Mouse (Mus musculus) natural killer cell, adult 2 months (primary cell): Measurements from ENCODE around the gene Smim24.

Experiments used
- DNase-seq, 2 experiments: peaks; one replicate each; pipeline ENCODE4 v3.0.0; 2022; ENCODE audit warnings: low spot score in 2 of 2

Gene Smim24

DNA sequence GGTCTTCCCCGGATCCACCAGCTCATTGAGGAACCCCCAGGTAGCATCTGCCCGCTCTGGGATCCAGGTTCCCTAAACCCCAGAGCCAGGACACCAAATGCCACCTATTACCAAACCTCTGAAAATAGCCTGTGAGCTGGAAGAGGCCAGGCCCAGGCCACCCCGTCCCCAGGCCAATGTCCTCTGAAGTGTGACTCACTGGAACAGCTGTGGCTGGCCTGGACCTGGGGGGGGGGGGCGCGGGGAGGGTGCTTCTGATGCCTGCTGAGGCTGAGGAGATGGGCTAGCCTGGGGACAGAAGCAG lies 28.9 kb downstream of the Smim24 start:
- no peak for DNase-seq

DNA sequence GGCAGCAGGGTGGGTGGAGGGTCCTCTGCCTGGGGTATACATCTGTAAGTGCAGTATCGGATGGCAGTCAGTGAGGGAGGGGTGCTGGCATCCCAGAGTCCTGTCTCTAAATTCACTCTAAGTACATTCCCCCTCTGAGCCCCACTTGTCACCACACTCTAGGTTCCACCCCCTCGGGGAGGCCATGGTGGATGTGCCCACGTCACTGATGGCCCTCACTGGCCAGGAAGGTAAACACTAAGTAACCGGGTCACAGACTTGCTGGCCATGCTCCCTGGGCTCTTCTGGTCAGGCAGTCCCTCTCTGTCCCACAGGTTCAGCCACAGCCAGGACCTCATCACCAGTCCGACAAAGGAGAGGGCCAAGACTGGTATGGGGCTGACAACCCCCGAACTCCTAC lies 29.3 kb downstream of the Smim24 start:
- DNase-seq = no peak

DNA sequence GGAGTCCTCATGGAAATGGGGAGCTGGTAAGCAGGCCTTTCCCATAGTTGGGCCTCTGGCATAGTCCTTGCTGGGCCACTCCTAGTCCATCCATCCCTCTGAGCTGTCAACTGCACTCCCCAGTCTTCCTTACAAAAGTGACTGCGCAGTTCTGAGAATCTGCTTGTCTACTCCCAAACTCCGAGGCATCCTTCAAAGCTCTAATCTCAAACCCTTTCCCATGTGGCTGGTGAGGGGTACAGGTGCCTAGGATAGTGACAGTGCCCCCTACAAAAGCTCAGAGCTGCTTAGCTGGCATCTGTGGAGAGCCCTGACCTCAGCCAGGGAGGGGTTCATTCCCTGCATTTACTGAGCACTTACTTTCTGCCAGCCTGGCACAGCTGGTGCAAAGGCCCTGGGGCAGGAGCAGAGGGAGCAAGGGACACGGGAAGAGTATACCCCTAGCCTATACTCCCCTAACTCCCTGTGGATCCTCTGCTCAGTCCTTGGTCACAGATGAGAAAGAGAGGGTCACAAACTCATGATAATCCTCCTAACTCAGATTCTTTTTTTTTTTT lies 29.9 kb downstream of the Smim24 start:
- no peak for DNase-seq

DNA sequence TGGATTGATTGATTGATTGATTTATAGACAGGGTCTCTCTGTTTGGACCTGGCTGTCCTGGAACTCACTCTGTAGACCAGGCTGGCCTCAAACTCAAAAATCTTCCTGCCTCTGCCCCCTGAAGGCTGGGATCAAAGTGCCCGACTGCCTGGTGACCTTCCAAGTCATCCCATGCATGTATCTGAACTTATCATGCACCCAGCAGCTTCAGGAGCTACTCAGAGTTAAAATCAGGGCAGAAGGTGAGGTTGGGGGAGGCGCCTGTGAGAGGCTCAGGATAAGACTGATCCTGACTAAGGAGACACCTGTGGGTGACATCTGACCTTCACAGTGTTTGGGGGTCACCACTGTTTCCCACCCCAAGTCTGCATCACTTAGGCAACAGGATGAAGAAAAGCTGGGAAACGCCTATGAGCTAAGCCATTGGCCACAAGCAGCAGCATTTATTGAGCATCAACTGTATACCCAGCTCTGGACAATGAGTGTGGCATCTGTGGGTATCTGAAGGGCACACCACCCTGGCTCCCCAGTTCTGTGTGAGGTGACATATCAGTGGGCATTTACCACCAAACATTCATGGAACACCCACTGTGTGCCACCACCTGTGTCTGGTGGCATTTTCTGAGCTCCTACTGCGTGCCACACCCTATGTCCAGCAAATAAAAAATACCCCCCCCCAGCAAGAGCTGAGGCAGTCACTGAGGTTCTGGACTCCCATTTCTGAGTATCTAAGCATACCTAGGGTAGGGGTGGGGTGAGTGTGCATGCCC lies 30.8 kb downstream of the Smim24 start:
- no peak for DNase-seq

DNA sequence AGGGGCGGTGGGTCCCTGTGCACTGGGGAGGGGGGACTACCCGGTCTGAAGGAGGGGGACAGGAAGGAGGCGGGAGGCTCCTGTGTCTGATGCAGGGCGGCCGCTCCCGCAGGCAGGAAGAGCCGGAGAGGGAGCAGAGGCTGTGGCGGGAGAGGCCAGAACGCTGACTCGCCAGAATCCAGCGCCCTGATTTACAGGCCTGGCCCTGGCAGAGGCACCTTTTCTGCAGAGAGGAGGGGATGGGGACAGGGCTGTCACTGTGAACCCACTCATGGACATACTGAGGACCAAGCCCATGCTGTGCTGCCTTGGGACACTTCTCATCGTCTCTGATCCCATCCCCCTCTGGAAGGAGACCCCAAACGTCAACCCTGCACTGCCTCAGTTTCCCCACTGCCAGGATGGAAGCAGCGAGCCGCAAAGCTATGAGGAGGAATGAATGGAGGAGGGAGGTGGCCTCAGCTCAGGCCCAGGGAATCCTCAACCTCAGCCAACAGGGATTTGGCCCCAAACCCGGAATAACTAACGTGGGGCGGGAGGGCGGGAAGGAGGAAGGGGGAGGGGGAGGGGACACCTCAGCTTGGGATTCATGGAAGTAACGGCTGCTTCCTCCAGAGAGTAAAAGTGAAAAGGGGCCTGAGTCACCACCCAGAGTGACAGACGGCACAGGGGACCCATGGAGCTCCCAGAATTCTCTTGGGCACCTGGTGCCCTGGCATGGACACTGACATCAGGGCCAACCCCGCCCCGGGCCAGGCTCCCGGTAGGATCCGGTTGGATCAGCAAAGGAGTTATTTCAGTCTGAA lies 31.6 kb downstream of the Smim24 start:
- no peak for DNase-seq

DNA sequence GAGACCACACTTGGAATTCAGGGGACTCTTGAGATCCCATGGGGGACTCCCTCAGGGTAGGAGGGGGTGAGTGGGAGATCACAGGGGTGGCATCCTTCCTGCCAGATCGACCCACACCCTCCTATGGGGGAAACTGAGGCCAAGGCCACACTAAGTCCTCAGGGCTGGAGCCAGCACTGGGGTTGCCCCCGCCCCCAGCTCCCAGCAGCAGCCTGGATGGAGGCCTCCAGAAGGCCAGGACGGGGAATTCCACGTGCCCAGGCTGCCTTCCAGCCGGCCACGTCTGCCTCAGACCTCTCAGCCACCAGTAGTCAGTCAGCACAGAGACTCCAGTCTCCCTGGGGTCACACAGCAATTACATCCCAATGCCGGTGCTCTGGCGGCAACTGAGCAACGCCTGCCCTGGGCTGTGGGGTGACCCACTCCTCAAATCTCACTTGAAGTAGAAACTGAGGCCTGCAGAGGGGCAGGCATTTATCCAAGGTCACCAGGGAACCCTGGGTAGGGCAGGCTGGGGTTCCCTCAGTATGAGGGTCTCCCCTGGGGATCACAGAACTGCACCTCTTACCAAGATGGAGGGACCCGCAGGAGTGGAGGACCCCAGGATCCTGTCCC lies 32.5 kb downstream of the Smim24 start:
- no peak for DNase-seq

DNA sequence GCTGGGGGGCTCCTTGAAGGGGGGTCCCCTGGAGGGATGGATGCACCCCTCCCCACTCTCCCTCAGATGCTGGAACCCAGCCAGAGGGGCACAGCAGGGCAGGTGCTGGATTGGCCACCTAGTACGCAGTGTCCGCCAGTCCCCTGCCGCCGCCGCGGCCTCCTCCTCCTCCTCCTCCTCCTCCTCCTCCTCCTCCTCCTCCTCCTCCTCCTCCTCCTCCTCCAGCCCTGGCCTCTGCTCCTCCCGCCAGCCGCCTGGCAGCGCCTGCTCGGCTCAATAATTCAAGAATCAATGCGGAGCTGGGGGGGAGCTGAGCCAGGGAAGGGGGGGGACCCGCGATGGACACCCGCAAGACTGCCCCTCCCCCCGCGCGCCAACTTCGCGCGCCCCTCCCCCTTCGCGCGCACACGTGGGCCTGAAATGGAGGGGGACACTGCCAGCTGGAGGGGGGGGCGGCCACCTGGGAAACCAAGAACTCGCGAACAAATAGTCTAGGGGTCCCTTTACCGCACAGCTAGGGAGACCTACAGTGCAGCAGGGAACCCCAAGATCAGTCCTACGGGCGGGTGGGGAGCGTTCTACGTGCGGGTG lies 33.3 kb downstream of the Smim24 start:
- DNase-seq = no peak

DNA sequence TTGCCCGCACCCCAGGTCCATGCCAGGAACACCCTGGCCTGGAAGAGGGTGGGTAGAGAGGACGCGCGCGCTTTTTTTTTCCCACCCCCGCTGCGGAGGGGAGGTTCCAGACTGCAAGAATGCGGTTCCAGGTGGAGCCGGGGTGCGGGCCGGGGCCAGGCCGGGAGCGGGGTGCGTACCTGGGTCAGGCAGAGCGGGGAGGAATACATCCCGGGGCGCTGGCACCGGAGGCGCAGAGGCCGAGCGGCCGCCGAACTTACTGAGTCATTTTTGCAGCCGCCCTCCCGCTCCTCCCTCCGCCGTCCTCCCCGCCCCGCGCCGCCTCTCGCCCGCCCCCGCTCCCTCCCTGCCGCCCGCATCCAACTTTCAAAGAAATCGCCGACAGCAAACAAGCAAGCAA lies 34.0 kb downstream of the Smim24 start:
- no peak for DNase-seq

DNA sequence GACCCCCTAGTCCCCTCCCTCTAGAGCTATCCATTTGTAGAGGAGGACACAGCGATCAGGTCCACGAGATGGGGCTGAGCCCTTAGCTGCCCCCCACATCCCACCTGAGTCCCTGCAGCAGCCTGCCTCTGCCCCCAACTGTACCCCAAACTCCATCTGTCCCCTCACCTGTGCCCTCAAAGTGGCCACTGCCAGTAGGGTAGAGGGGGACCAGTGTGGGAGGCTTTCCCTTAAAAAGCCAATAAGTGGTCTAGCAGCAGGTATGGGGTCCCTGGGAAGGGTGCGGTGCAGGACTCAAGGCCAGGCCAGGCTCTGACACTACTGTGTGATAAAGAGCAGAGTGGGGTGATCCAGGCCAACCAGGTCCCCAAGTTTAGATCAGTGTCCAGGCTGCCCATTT lies 34.5 kb downstream of the Smim24 start:
- DNase-seq = no peak

DNA sequence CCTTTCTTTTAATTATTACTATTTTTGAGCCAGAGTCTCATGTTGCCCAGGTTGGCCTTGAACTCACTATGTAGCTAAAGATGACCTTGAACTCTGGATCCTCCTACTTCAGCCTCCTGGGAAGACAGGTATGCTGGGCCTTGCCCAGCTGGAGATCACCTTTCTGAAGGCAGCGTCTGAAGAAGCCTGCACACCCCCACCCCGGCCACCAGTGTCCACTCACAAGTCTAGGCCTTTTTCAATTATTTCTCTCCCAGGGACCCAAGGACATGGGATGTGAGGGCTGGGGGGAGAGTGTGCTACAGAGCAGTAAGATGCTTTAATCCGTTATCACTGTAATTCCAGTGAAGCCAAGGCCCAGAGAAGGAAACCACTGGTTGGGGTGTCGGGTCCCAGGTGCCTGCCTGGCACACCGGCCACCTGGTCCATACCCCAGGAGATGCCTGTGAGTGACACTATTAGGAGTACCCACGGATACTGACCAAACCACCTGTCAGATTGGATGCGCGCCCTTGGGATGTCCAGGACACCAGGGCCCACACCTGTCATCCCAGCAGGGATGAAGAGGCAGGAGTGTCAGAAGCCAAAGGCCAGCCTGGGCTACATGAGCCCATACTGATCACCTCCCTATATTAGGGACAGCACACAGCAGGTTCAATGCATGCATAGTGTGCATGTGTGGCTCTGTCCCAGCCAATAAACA lies 35.1 kb downstream of the Smim24 start:
- no peak for DNase-seq

DNA sequence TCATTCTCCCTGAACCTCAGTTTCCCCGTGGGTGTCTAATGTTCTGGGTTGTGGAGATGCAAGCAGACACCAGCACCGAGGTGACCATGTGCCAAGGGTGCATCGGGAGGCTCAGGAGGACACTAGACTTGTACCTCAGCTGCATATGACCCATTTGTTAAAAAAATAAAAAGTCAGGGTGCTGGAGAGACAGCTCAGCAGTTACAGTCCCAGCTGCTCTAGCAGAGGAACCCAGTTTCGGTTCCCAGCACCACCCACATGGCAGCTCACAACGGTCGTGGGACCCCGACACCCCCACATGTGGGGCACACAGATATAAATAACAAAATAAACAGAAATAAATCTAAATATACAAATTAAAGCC lies 35.6 kb downstream of the Smim24 start:
- no peak for DNase-seq

DNA sequence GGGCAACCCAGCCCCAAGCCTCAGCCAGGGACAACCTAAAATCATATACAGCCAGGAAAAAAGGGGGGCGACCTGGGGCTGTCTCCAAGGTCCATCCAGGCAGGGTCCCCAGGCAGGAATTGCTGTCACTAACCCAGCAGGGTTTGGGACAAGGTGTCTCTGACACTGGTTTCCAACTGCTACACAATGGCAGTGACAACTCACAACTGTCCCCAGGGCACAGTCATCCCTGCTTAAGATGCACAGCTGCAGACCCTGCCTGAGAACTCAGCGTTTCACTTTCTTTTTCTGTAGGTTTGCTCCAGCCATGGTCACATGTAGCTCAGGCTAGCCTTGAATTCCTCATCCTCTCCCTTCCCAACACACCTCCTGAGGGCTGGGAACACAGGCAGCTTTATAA lies 36.2 kb downstream of the Smim24 start:
- DNase-seq = no peak

DNA sequence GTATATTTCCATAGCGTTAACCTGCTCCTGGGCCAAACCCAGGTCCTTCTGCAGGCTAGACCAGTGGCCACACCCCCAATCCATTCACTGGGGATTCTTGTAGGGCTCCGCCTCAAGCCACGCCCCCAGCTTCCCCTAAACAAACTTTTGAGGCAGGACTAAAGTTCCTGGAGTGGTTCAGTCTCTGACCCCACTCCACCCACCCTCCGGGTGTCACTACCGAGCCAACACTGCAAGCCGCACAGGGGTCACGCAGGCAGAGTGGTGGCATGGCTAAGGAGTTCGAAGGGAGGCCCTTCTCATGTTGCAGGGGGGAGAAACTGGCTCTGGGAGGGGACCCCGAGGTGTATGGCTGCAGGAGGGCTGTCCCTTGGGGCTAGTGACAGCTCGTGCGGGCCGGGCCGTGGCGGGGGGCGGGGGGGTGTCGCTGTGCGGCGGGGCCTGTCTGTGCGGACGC lies 36.8 kb downstream of the Smim24 start:
- DNase-seq = peak; percentile 56 to 73

DNA sequence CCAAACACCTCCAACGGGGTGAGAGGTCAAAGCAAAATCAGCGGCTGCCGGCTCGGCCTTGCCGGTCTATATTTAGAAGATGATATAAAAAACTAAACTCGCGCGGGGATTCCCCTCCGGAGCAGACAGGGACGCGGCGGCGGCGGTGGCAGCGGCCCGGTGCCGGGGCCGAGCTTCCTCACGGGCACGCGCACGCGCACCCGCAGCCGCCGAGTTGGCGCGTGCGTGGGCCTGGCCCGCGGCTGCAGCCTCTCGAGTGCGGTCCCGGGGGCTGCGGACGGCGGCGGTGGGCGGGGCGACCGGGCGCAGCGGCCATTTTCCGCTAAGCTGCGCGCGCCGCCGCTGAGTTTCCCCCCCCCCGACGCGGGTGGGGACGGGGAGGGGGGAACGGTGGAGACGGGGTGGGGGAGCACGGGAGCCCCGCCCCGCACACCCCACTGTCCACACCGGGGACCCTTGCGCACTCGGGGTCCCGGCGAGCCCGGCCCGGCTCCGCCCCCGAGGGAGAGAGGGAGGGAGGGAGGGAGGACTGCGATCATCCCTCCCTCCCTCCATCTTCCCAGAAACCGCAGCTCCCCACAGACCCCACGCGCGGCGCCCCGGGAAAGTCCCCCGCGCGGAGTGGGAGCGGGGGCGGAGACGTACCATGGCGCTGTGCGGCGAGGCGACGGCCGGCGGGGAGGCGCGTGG lies 37.4 kb downstream of the Smim24 start:
- peak; percentile 80 to 81 for DNase-seq

DNA sequence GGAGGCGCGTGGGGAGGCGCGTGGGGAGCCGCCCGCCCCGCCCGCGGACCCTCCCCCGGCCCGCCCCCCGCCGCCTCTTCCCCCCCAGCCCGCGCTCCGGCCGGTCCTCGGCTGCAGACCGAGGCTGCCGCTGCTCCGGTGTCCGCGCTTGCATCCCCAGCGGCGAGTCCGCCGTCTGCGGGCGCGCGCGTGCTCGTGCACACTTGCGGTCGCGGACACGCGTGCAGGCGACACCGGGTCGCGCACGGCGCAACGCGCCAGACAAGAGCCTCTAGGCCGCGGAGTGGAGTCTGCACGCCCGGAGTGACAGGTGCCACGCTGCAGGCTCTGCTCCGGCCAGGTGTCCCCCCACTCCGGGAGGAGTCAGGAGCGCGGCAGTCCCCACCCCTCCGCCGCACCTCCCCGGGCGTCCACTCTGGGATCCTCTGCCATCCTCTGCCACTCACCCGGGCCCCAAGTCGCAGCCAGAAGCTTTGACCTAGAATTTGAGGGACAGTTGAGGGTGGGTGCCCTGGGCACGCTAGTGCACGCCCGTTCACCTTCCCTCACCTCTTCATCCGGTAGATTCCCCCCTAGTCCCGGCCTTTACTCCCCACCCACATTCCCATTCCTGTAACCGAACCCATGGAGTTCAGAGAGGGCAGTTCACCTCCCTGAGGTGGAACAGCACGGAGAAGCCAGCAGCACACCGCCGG lies 38.1 kb downstream of the Smim24 start:
- DNase-seq = peak; percentile 50 to 55

DNA sequence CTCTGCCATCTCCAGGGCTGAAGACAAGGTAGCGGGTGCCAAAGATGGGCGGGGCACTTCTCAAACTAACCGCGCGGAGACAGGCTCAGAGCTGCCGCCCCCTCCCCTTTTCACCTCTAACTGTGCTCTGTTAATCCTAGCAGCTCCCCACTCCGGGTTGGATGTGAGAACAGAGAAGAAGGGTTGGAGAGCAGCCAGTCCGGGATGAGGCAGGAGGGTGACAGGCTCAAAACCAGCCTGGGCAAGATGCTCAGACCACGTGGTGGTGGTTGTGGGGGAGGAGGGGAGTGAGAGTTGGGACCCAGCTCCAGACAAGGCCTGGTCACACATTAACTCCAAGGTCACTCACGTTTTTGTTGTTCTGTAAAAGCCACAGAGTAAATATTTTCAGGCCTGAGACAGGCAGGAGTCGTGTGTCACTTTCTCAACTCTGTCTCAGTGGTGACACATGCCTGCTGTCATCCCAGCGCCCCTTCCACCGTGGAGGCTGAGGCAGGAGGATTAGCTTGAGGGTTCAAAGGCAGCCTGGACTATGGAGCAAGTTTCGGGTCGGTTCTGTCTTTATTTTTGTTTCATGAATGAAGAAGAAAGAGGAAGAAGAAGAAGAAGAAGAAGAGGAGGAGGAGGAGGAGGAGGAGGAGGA lies 38.8 kb downstream of the Smim24 start:
- DNase-seq = peak in 1 of 2 experiments; percentile 28

DNA sequence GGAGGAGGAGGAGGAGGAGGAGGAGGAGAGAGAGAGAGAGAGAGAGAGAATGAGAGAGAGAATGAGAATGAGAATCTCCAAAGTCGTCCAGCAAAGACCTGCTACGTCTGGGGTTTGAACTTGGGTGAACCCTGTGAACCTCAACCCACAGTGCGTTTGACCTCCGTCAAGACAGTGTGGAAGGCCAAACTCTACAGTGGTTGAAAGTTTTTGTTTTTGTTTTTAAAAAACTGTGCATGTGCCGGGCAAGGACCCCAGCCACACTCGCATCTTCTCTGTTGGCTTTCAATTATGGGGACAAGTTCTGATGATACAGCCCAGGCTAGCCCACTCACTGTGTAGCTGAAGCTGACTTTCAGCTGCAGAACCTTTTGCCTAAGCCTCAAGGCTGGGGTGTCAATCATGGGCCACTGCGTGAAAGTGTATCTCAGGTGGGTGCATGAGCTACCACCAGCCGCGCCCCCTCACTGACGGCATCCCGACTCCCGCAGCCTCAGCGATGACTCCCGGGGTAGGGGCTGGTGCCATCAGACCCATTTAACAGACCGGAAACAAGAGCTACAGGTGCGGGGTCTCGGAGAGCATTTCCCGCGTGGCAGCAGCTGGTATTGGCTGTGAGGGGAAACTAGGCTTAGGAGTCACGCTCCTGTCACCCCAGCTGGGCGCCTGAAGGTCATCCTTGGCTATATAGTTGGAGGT lies 39.5 kb downstream of the Smim24 start:
- DNase-seq = no peak

DNA sequence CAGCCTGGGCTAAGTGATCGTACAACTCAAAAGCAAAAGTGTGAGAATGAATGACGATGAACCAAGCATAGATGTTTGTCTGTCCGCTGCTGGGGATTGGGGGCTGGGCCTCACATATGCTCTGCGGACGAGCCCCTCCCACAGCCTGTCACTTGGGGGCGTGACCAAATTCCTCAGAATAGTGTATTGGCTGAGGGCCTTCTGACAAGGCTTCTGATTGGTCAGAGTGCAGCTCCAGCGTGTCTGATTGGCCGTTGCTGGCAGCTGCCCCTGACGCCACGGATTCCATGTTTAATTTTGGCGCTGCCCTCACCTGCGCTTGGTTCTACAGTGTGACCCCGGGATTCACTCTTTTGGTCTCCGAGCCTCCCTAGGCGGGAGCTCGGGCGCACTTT lies 40.0 kb downstream of the Smim24 start:
- peak; percentile 94 to 95 for DNase-seq

DNA sequence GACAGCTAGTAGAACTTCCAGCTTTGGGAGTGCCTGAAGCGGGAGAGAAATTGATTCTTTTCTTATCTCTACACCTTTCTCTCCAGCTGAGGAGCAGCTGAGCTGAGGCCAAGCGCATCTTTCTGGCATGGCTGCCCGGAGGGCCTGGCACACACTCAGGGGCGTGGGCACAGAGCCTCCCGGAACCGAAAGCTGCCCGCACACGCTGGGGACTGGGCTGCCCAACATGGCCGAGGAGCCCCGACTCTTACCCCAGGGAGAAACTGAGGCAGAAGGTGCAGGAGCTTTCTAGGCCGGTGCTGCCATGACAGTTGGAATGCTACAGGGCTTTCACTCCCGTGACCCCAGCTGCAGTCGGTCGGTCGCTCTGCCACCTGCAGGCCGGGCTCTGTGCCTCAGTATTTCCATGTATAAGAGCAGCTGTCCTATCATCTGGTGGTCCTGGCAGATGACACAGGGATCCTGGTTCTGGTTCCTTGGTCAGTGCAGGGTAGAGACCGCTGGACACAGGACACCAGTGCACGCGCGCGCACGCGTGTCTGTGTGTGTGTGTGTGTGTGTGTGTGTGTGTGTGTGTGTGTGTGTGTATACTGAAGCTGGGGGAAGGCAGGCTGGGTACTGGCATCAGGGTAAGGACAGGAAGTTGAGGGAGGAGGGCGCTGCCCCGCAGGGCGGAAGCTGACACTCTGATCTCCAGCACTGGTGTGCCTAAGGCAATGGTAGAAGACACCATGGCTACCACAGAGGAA lies 40.9 kb downstream of the Smim24 start:
- DNase-seq = peak; percentile 78 to 82
